Mouse (Mus musculus): ENCODE data around the gene Sprr2b. TPM values are rescaled to one million over a fixed set of nuclear protein-coding genes. Genes with fewer than 3 reads are reported as not detected.
"Not testable (repeated sequence)": the region's sequence is repeated elsewhere in the genome, so short reads cannot be mapped to it uniquely, and the experiment has no call there.

Sprr2b gene
- polyA plus RNA-seq (2015; fragmentation: Nextera tagmentation; extraction: Ambion mirVana): not detected in 2 replicates

- 49% methylated on average over 2 of the region's 2 CpGs for WGBS (ENCODE audit: insufficient replicate concordance)
- no peak within 1 kb of the TSS for H3K4me2 ChIP-seq
- ATAC-seq (ENCODE audit: low read depth) (no peak), DNase-seq (no peak)
- no peaks in the 10 kb centered on the region for H3K27me3 ChIP-seq
- H3K9me3 ChIP-seq (replicated peaks): no peaks in the 10 kb centered on the region
- no peak within 1 kb of the TSS for H3K27ac ChIP-seq
- H3K36me3 ChIP-seq: no peaks in the 10 kb centered on the region
- no peaks in the 10 kb centered on the region for H3K4me1 ChIP-seq (replicated peaks)
- no peak within 1 kb of the TSS for H3K9ac ChIP-seq
- H3K4me3 ChIP-seq (replicated peaks): no peak within 1 kb of the TSS
Measured at GRCm38 (mm10) chr3:92316320-92316719, at the start of gene Sprr2b. Gene Sprr2b (plus strand): TSS chr3:92316620.

DNA sequence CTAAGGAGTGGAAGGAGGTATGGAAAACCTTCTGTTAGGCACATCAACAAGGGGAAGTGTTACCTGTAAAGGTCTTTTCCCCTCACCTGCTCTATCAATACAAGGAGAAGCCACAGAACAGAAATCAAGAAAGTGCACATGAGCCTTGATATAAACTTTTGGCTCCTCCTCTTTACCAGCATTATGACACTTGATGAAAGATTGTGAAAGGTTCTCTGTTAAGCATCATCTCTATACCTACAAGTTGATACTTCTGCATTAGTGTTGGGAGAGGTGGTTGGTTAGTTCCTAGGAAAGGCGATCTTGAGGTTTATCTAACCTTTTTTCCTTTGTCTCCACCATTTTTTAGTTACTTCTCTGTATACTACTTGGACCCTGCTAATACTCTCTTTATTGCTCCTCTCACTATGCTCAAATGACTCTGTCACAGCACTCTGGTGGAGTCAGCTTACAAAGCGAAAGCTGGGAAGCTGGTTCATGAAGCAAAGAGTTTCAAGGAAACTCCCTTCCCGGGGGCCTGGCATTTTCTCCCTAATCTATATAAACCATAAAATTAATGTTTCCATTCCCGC, 44.9 kb upstream of the Sprr2b start:
- not testable (repeated sequence) for H3K4me1 ChIP-seq (replicated peaks); H3K9ac ChIP-seq; ATAC-seq (ENCODE audit: low read depth); H3K27ac ChIP-seq; H3K4me2 ChIP-seq; H3K4me3 ChIP-seq (replicated peaks); DNase-seq; H3K36me3 ChIP-seq; H3K9me3 ChIP-seq (replicated peaks); H3K27me3 ChIP-seq
- WGBS (ENCODE audit: insufficient replicate concordance): no CpG with 5 or more reads among the region's 4 CpGs

DNA sequence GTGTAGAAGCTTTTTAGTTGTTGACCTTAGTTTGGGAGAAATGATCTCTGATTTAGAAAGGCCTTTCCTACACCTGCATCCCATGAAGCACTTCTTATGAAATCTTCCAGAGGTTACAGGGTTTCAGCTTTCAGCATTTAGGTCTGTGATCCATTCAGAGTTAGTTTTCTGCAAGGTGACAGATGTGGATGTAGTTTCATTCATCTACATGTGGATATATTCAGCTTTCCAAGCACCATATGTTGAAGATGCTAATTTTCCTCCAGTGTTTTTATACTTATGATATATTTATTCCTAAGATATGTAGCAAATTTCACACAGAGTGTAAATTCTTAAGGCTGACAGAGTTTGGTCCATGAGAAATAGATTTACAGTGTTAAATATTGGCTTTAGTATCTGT, 42.9 kb upstream of the Sprr2b start:
- ATAC-seq (ENCODE audit: low read depth); H3K27me3 ChIP-seq; H3K9me3 ChIP-seq (replicated peaks): not testable (repeated sequence)

GRCm38 (mm10) chr3:92274018-92274417, 42.4 kb upstream of the Sprr2b start:
- ATAC-seq (ENCODE audit: low read depth); H3K4me2 ChIP-seq; H3K36me3 ChIP-seq; H3K4me1 ChIP-seq (replicated peaks); H3K4me3 ChIP-seq (replicated peaks); H3K27me3 ChIP-seq; H3K27ac ChIP-seq; H3K9ac ChIP-seq; H3K9me3 ChIP-seq (replicated peaks); DNase-seq: not testable (repeated sequence)
- WGBS (ENCODE audit: insufficient replicate concordance): no CpG with 5 or more reads among the region's 1 CpGs

More for the DNA sequence above, 42.9 kb upstream of the Sprr2b start:
- DNase-seq; H3K36me3 ChIP-seq; H3K9ac ChIP-seq; H3K4me1 ChIP-seq (replicated peaks); H3K4me2 ChIP-seq; H3K27ac ChIP-seq; H3K4me3 ChIP-seq (replicated peaks): not testable (repeated sequence)

GRCm38 (mm10) chr3:92279663-92280062, 36.8 kb upstream of the Sprr2b start:
- H3K27me3 ChIP-seq; H3K4me3 ChIP-seq (replicated peaks); H3K9ac ChIP-seq; H3K36me3 ChIP-seq; H3K4me2 ChIP-seq; H3K4me1 ChIP-seq (replicated peaks); ATAC-seq (ENCODE audit: low read depth); H3K9me3 ChIP-seq (replicated peaks); H3K27ac ChIP-seq; DNase-seq: not testable (repeated sequence)

DNA sequence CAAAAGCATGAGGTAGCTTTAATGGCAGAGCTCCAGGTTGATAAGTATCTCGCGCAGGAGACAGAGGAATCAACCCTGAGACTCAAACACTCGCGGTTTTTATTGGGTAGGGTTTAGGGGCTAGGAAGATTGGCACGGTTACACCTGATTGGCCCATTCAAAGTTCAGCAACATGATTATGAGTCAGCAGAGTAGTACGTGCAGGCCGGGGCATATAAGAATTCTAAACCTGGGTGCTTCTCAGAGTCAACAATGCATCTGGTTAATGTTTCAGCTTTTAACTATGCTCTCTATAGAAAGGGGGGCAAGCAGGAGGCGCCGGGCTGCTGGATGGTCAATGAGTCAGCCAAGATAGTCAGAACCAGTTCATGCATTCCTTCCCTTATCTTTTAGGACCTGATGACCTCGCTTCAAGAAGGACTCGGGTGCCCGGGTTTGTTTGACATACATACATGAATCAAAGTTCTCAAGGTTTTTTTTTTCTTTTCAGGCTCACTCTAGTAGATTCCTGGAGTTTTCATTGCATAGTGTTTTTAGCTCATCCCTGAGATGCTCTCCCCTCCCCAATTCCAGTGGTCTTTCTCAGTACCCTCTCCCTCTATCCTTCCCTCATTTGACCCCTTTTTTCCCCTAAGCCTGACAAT, 35.3 kb upstream of the Sprr2b start:
- H3K27me3 ChIP-seq; DNase-seq; H3K9me3 ChIP-seq (replicated peaks); H3K9ac ChIP-seq; H3K4me2 ChIP-seq; H3K4me1 ChIP-seq (replicated peaks); H3K4me3 ChIP-seq (replicated peaks); H3K27ac ChIP-seq; H3K36me3 ChIP-seq: not testable (repeated sequence)
- WGBS (ENCODE audit: insufficient replicate concordance): 37% methylated on average over 5 of the region's 12 CpGs
- 0 out of 2 replicates have a peak, but pooled peaks have one; percentile 29 for ATAC-seq (ENCODE audit: low read depth)

- H3K27ac ChIP-seq; DNase-seq; H3K4me3 ChIP-seq (replicated peaks); H3K9ac ChIP-seq; H3K9me3 ChIP-seq (replicated peaks); H3K36me3 ChIP-seq; H3K4me2 ChIP-seq; ATAC-seq (ENCODE audit: low read depth); H3K4me1 ChIP-seq (replicated peaks); H3K27me3 ChIP-seq: not testable (repeated sequence)
- WGBS (ENCODE audit: insufficient replicate concordance): 69% methylated on average over 1 of the region's 1 CpGs
Measured at GRCm38 (mm10) chr3:92285101-92285500, 31.3 kb upstream of the Sprr2b start, which contains the start of gene Sprr2a3. Gene Sprr2a3 (plus strand): TSS chr3:92285417.

- H3K36me3 ChIP-seq; H3K27me3 ChIP-seq; DNase-seq; H3K9me3 ChIP-seq (replicated peaks); H3K4me3 ChIP-seq (replicated peaks); H3K9ac ChIP-seq; H3K4me2 ChIP-seq; H3K4me1 ChIP-seq (replicated peaks); ATAC-seq (ENCODE audit: low read depth); H3K27ac ChIP-seq: not testable (repeated sequence)
- 59% methylated on average over 3 of the region's 6 CpGs for WGBS (ENCODE audit: insufficient replicate concordance)
Measured at GRCm38 (mm10) chr3:92288489-92288888, 27.9 kb upstream of the Sprr2b start.

DNA sequence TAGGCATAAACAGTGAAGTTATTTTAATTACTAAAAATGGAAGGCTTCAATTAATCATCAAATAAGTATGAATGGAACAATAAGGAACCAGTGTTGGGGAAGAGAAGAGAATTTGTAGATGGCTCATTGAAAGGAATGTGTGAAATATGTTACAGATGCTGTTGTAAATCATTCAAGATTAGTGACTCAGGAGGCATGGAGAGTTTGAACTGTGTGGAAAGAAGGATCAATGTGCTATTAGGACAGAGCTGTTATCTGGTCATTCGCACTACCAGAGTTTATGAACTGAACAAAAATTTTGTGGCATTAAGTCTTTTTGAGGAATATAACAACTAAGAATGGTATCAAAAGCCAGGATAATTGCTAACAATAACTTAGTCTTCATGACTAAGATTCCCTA, 9.0 kb upstream of the Sprr2b start:
- Histone ChIP-seq H3K4me3 (replicated peaks) (no peak overlapping the region), H3K4me1 (replicated peaks) (no peaks in the 10 kb centered on the region), H3K36me3 (no peaks in the 10 kb centered on the region), H3K9ac (no peak overlapping the region), H3K27me3 (no peaks in the 10 kb centered on the region), H3K9me3 (replicated peaks) (no peaks in the 10 kb centered on the region), H3K4me2 (no peak overlapping the region), H3K27ac (no peak overlapping the region)
- DNase-seq: no peak
- no peak for ATAC-seq (ENCODE audit: low read depth)
- 81% methylated on average over 1 of the region's 1 CpGs for WGBS (ENCODE audit: insufficient replicate concordance)

GRCm38 (mm10) chr3:92317384-92317783, 964 bp downstream of the Sprr2b start:
- WGBS (ENCODE audit: insufficient replicate concordance): 48% methylated on average over 2 of the region's 2 CpGs
- ATAC-seq (ENCODE audit: low read depth): no peak

GRCm38 (mm10) chr3:92336278-92336677, 19.9 kb downstream of the Sprr2b start:
- Histone ChIP-seq H3K9me3 (replicated peaks) (no peaks in the 10 kb centered on the region), H3K4me1 (replicated peaks) (no peaks in the 10 kb centered on the region), H3K4me2 (no peak overlapping the region), H3K27ac (no peak overlapping the region), H3K4me3 (replicated peaks) (no peak overlapping the region), H3K9ac (no peak overlapping the region), H3K36me3 (no peaks in the 10 kb centered on the region), H3K27me3 (no peaks in the 10 kb centered on the region)
- no peak for DNase-seq
- no peak for ATAC-seq (ENCODE audit: low read depth)
- WGBS (ENCODE audit: insufficient replicate concordance): 63% methylated on average over 1 of the region's 1 CpGs

More at GRCm38 (mm10) chr3:92317384-92317783, 964 bp downstream of the Sprr2b start:
- H3K4me1 ChIP-seq (replicated peaks): no peaks in the 10 kb centered on the region
- DNase-seq: no peak
- no peak overlapping the region for H3K4me3 ChIP-seq (replicated peaks)
- H3K9me3 ChIP-seq (replicated peaks): no peaks in the 10 kb centered on the region
- H3K36me3 ChIP-seq: no peaks in the 10 kb centered on the region
- H3K27ac ChIP-seq: no peak overlapping the region
- H3K4me2 ChIP-seq: no peak overlapping the region
- no peaks in the 10 kb centered on the region for H3K27me3 ChIP-seq
- no peak overlapping the region for H3K9ac ChIP-seq

GRCm38 (mm10) chr3:92338840-92339239, 22.4 kb downstream of the Sprr2b start, which contains the start of gene Sprr2d:
Gene Sprr2d (plus strand): TSS chr3:92339140.
- Histone ChIP-seq H3K4me2 (no peak within 1 kb of the TSS), H3K27me3 (no peaks in the 10 kb centered on the region), H3K4me1 (replicated peaks) (no peaks in the 10 kb centered on the region), H3K36me3 (no peaks in the 10 kb centered on the region), H3K4me3 (replicated peaks) (no peak within 1 kb of the TSS), H3K9ac (no peak within 1 kb of the TSS), H3K9me3 (replicated peaks) (no peaks in the 10 kb centered on the region), H3K27ac (no peak within 1 kb of the TSS)
- ATAC-seq (ENCODE audit: low read depth) (no peak), DNase-seq (no peak)
- WGBS (ENCODE audit: insufficient replicate concordance): 78% methylated on average over 5 of the region's 5 CpGs

All from liver, embryonic 13.5 days (tissue).